Mouse (Mus musculus) CD4-positive, CD25-positive, alpha-beta regulatory T cell, adult 4 months (primary cell): ENCODE data around the gene Abcc8. TPM values are rescaled to one million over a fixed set of nuclear protein-coding genes. Genes with fewer than 3 reads are reported as not detected.

Source experiments
- polyA plus RNA-seq, 2 experiments: library from polyadenylated mRNA; unstranded; fragments of 100-300 nt; shearing (Covaris generic); gene quantifications; one replicate each; pipeline ENCODE4 v1.2.1; 2017

Abcc8 gene
- polyA plus RNA-seq, 2 experiments from 2014 or later, result not detected

Other genes with a start within 250 kb of the Abcc8 start
- gene Abcc6, start 149.7 kb downstream of the Abcc8 start, polyA plus RNA-seq, result not detected
- gene Nomo1, start 146.3 kb downstream of the Abcc8 start, polyA plus RNA-seq, result 10 to 100 TPM; 18.9 to 26.9 TPM
- not detected for gene Kcnj11, start 79.3 kb downstream of the Abcc8 start, polyA plus RNA-seq
- gene Ush1c, start 58.5 kb upstream of the Abcc8 start, polyA plus RNA-seq, result not detected
- not detected for gene Otog, start 61.0 kb upstream of the Abcc8 start, polyA plus RNA-seq
- not detected for gene Myod1, start 196.4 kb upstream of the Abcc8 start, polyA plus RNA-seq
- gene Kcnc1, start 216.5 kb upstream of the Abcc8 start, polyA plus RNA-seq, result under 1 TPM in 1 of 2 experiments, not detected in 1; 0.05 TPM